Mouse (Mus musculus) T-helper 17 cell (primary cell): Measurements from ENCODE around the gene Syce2.
"Not testable (repeated sequence)": the region's sequence is repeated elsewhere in the genome, so short reads cannot be mapped to it uniquely, and the experiment has no call there.

Source experiments
- in situ Hi-C, 2 experiments: fragments of 300-600 bp; cut with MboI, MseI; formaldehyde crosslinking; loops; 1 replicate in 1 of 2; 2 replicates in 1 of 2; pipeline ENCODE4 v1.15.1; 2025; ENCODE audit warnings: high pct_unique_total_duplicates in 2 of 2

The Syce2 gene

DNA sequence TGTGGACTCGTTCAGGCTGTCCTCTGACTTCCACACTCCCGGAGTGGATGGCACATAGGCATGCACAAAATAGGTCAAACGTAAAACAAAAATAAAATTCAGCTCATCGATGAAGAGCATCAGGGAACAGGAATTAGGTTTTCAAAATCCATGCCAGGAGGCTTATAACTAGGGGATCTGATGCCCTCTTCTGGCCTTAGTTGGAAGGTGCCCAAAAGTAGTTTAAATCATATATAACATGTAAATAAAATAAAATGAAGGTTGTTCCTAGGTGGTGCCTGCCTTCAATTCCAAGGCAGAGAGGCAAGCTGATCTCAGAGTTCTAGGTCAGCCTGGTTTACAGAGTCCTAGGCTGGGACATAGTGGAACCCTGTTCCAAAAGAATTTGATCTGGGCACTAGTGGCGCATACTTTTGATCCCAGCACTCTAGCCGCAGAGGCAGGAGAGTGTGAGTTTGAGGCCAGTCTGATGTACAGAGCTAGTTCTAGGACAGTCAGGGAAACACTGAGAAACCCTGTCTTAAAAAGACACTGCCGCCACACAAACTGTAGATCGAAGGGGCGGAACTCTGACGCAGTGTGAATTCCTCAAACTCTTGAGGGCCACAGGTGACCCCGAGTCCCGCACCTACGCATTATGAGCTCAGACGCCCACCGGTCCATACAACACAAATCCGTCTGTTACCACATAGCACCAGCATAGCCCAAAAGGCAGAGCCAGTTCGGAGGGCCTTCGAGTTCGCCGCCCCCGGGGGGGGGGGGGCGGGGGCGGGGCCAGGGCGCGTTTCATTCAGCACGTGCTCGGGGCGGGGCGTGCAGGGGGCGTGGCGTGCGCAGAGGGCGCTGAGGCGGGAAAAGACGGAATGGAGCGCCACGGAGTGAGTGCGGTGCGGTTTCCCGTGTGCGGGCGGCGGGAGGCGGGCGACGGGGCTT is at the start of gene Syce2:
TSS of gene Syce2 (plus strand) at position 736 of the 933 bp plus-strand sequence.
- in situ Hi-C loops = no loop called here

DNA sequence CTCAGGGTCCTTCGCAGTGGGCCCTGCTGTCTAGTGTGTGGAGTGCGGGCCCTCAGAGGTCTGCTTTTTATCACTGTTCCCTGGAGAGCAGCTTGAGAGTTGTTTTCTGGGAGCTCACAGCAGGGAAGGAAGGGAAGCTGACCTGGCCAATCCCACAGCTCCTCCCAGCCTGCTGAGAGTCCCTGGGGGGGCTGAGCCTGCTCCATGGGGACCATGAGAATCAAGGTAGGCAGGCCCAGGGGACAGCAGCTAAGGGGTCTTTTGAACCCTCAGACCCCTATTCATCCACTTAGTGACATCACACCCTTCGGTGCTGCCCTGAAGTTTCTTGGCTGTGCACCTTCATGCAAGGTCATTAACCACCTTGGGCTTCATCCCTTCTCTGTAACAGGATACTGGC is 49.2 kb upstream of the Syce2 start, which contains the start of gene Dand5:
TSS of gene Dand5 (minus strand) at position 101 of the 400 bp plus-strand sequence.
- in situ Hi-C loops = loop anchor here in 1 of 2 experiments (5.0 kb wide), 1 partner anchor 110 kb away; no protein-coding TSS in a partner anchor

DNA sequence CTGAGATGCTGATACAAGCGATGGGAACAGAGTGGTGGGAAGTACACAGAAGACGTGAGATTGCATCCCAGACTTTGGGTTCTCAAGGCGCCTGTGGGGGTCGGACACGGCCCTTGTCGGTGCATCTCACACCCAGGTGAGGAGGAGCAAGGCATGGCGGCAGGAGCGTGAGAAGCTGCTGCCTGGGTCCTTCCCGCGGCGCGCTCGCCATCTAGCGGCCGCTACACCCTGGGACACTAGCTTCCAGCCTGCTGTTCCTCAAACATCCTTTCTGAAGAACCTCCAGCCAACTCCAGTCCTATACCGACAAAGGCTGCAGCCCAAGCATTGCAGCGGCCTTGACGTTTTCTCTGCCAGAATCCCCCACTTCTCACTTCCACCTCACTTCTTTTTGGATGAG is 48.3 kb upstream of the Syce2 start:
- in situ Hi-C loops = loop anchor here in 1 of 2 experiments (5.0 kb wide), 1 partner anchor 111 kb away; no protein-coding TSS in a partner anchor

DNA sequence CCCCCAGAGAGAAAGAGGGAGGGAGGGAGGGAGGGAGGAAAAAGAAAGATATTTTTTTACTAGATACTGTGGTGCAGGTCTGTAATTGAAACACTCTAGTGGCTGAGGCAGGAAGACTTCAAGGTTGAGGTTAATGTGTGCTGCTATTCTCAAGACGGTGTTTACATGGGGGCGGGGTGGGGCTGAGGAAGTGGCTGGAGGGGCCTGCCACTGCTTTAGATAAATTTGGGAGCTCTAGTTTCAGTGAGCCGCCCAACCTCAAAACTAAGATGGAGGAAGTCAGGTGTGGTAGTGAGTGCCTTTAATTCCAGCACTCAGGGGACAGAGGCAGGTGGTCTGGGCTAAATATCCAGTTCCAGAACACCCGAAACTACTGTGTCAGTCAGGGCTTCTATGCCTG is 46.3 kb upstream of the Syce2 start:
- in situ Hi-C loops = no loop called here

DNA sequence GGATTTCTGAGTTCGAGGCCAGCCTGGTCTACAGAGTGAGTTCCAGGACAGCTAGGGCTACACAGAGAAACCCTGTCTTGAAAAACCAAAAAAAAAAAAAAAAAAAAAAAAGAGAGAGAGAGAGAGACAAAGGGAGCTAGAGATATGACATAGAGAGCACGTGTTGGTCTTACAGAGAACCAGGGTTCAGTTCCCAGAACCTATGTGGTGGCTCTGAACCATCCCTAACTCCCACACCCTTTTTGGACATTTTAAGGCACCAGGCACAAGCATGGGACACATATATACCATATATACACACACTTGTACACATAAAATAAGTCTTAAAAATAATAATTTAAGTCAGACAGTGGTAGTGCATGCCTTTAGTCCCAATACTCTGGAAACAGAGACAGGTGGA is 45.4 kb upstream of the Syce2 start:
- in situ Hi-C loops = not testable (repeated sequence)

DNA sequence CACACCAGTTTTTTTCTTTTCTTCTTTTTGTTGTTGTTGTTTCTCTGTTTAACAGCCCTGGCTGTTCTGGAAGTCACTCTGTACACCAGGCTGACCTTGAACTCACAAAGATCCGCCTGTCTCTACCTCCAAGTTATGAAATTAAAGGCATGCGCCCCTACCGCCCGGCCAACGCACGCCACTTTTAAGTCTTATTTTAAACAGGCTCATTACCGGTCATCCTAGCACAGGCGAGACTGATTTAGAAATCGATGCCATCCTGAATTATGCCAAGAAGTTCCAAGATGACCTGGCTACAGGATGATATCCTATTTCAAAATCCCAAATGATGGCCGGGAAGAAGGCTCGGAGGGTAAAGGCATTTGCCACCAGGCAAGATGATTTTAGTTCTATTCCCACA is 40.4 kb upstream of the Syce2 start, which contains the start of gene Gadd45gip1:
TSS of gene Gadd45gip1 (plus strand) at position 33 of the 400 bp plus-strand sequence.
- in situ Hi-C loops = no loop called here

- in situ Hi-C loops = no loop called here
Observed at GRCm38 (mm10) chr8:84832034-84832717, 39.7 kb upstream of the Syce2 start.

DNA sequence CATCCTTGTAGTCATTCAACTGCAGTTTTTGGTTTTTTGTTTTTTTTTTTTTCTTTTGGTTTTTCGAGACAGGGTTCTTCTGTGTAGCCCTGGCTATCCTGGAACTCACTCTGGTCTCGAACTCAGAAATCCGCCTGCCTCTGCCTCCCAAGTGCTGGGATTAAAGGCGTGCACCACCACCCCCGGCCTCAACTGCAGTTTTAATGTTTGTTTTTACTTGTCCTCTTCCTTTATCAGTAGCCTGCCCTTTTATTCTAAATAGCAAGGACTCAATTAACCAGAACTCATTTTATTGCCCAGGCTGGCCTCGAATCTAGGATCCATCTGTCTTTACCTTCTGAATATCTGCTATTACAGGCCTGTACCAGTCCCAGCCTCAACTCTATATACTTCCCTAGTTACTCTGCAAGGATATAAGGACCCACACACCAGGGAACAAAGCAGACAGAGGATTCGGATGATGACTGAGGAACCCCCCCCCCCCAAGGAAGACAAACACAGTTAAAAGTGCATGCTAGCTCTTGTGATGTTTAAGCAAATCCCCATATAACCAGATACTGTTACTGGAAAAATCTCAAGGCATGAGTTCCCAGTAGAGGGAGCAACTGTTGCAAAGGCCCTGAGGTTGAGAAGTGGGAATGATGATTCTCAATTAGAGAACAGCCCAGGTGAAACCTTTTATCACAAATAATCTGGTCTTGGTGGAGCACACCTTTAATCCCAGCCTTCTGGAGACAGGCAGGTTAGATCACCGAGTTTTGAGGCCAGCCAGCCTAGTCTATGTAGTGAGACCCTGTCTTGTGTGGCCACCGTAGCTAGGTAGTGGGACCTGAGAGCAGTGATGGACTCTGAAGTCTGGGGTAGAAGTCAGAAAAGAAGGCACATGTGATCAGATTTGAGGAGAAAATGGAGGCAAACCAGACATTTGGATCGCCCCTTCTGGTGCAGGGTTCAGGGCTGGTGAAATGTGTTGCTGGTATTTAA is 38.9 kb upstream of the Syce2 start:
- in situ Hi-C loops = no loop called here

GRCm38 (mm10) chr8:84834002-84834865 is 37.7 kb upstream of the Syce2 start:
- in situ Hi-C loops = no loop called here

GRCm38 (mm10) chr8:84834866-84835855 is 36.8 kb upstream of the Syce2 start:
- in situ Hi-C loops = no loop called here

DNA sequence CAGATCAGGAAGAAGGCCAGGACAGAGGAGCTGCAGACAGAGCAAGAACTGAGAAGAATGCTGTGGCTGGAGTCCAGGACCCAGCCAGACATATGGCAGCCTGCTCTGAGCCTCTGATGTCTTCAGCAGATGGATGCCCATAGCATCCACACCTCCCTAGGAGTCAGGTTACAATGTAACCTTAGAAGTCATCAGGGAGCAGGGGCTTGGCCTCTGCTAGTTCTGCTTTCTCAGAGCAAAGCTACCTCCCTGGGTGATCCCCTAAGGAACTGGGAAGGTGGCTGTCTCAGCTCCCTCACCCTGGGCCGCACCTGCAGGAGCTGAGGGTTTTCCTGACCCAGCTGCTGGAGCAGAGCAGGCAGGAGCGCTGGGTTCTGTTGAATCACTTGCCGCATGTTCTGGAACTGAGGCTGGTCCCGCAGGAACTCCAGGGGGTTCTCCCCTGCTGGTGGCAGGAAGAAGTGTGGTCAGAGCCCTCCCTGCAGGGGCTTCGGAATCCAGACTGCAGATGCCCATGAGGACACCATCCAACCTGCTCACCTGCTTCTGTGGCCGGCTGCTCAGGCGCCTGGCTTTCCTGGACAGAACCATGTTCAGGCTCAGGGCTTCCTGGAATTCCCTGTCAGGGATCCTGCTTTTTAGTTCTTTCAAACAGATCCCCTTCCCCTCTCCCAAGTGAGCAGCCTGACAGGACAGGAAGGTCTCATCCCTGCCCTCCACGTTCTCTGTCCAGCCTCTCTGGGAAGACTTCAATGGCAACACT is 34.6 kb upstream of the Syce2 start:
- in situ Hi-C loops = no loop called here

GRCm38 (mm10) chr8:84837912-84838470 is 33.9 kb upstream of the Syce2 start:
- in situ Hi-C loops = no loop called here

- in situ Hi-C loops = no loop called here
Observed at GRCm38 (mm10) chr8:84838513-84838912, 33.4 kb upstream of the Syce2 start.

GRCm38 (mm10) chr8:84839411-84839810 is 32.5 kb upstream of the Syce2 start:
- in situ Hi-C loops = no loop called here

DNA sequence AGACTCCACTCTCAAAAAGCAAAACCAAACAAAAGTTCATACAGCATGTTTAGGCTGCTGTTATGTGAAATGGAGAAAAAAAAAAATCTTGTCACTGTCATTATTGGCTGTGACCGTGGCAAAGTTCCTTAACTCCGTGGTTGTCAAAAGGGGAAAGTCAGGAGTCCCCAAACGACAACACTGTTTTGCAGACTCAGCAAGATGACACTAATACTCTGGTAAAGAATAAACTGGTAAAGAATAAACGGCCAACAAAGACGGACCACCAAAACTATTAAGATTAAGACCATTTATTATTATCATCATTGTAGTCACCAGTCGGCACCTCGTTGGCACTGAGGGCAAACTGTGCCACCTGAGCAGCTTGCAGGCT is 32.0 kb upstream of the Syce2 start:
- in situ Hi-C loops = no loop called here

- in situ Hi-C loops = no loop called here
Observed at GRCm38 (mm10) chr8:84840248-84840999, 31.5 kb upstream of the Syce2 start, which contains the start of gene Rad23a. Gene Rad23a, minus strand, starts transcription at chr8:84840665.

DNA sequence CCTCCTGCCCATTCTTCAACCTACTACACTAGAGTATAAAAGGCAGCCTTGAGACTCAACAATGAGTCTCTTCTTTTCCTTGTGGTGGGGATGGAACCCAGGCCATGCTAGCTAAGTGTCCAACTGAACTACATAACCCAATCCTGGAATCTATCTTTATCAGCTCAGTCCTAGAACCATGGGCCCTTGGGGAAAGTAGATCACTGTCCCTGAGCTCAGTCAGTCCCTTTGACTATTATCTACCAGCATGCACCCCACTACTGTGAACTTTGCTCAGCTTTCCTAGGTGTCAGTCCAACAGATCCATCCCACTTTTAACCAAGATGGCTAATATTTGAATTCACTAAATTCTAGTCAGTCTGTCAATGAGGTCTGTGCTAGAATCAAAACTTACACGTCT is 30.4 kb upstream of the Syce2 start:
- in situ Hi-C loops = no loop called here
